Mouse (Mus musculus) kidney, adult 2 months (tissue): ENCODE measurements at regions not wholly inside any gene's neighbourhood (a gene's known extent, or its start where the extent isn't known, plus 50 kb on each side); places are given as distances from the start of the nearest gene placed in this dataset.

Experiments used
- DNase-seq: peaks from one replicate; pipeline ENCODE4 v3.0.0; 2021
- H3K27ac ChIP-seq: fragments of 200-500 bp; 2 replicates; pipeline ENCODE4 v1.5.1; 2012; ENCODE audit warnings: low read depth, low read length, control low read depth, inconsistent platforms; ENCODE audit not compliant: insufficient read depth
- H3K27me3 ChIP-seq: fragments of 200-500 bp; replicated peaks from 2 replicates; pipeline ENCODE4 v1.6.1; 2012; ENCODE audit warnings: mild to moderate bottlenecking, moderate library complexity, low read length, inconsistent platforms; ENCODE audit not compliant: control insufficient read depth, insufficient read depth
- H3K36me3 ChIP-seq: fragments of 200-500 bp; 2 replicates; pipeline ENCODE4 v1.6.1; 2012; ENCODE audit warnings: mild to moderate bottlenecking, moderate library complexity, low read length, inconsistent platforms; ENCODE audit not compliant: control insufficient read depth, insufficient read depth
- H3K4me1 ChIP-seq: fragments of 200-500 bp; 2 replicates; pipeline ENCODE4 v1.6.1; 2011; ENCODE audit warnings: low read length; ENCODE audit not compliant: control insufficient read depth, insufficient read depth
- H3K4me3 ChIP-seq: fragments of 200-500 bp; 2 replicates; pipeline ENCODE4 v1.5.1; 2011; ENCODE audit warnings: mild to moderate bottlenecking, low read depth, low read length, control low read depth; ENCODE audit not compliant: insufficient read depth
- CTCF ChIP-seq: fragments of 200-500 bp; conservative IDR thresholded peaks from 2 replicates; pipeline ENCODE4 v1.5.1; 2011; ENCODE audit warnings: low read depth, mild to moderate bottlenecking, control low read depth, low read length, moderate library complexity, mixed read lengths; ENCODE audit not compliant: insufficient read depth, insufficient read length
- POLR2A ChIP-seq: fragments of 200-500 bp; IDR thresholded peaks from one replicate; pipeline ENCODE4 v1.6.1; 2011; ENCODE audit warnings: low read depth, low read length, control low read depth
- WGBS: fragments of 180-500 bp; shearing (Covaris S2); methylation state at CpG from one replicate; pipeline ENCODE4 v1.1.7; 2018; 5-methylcytosine and 5-hydroxymethylcytosine counted together

GRCm38 (mm10) chr3:147537584-147537983, 685.4 kb downstream of the Ttll7 start:
- Histone ChIP-seq H3K27ac (no peak overlapping the region), H3K4me3 (no peak overlapping the region), H3K27me3 (no peaks in the 10 kb centered on the region), H3K4me1 (no peaks in the 10 kb centered on the region), H3K36me3 (no peaks in the 10 kb centered on the region)
- TF ChIP-seq CTCF: no peak
- no peak for TF ChIP-seq POLR2A
- no peak for DNase-seq

GRCm38 (mm10) chr3:147532196-147532595, 680.0 kb downstream of the Ttll7 start:
- Histone ChIP-seq H3K27ac (no peak overlapping the region), H3K27me3 (no peaks in the 10 kb centered on the region; the same call in 1 of the 2 replicates), H3K4me3 (no peak overlapping the region), H3K4me1 (no peaks in the 10 kb centered on the region), H3K36me3 (no peaks in the 10 kb centered on the region)
- TF ChIP-seq POLR2A (no peak), CTCF (no peak)
- DNase-seq: no peak
- WGBS: 54% methylated on average over 2 of the region's 2 CpGs

- Histone ChIP-seq H3K4me3 (no peak overlapping the region), H3K36me3 (no peaks in the 10 kb centered on the region), H3K27ac (no peak overlapping the region), H3K27me3 (no peaks in the 10 kb centered on the region; the same call in 1 of the 2 replicates), H3K4me1 (no peaks in the 10 kb centered on the region)
- TF ChIP-seq CTCF (no peak), POLR2A (no peak)
- DNase-seq: no peak
- WGBS: 71% methylated on average over 6 of the region's 6 CpGs
These were observed 679.5 kb downstream of the Ttll7 start for GRCm38 (mm10) chr3:147531608-147532180.
